Mouse (Mus musculus) cerebellum, adult 2 months (tissue): ENCODE measurements around the gene Rwdd2b.

Source experiments
- CTCF ChIP-seq: fragments of 200-500 bp; IDR thresholded peaks from 2 replicates; pipeline ENCODE4 v1.5.1; 2011; ENCODE audit warnings: low read depth, mild to moderate bottlenecking, control low read depth, low read length, moderate library complexity, borderline replicate concordance; ENCODE audit not compliant: insufficient read depth
- POLR2A ChIP-seq: fragments of 200-500 bp; IDR thresholded peaks from 2 replicates; pipeline ENCODE4 v1.6.1; 2011; ENCODE audit warnings: low read length, control low read depth, borderline replicate concordance; ENCODE audit not compliant: insufficient read depth

GRCm38 (mm10) chr16:87420662-87421061, 19.7 kb downstream of the Rwdd2b start:
- TF ChIP-seq CTCF (no peak), POLR2A (no peak)
